Mouse (Mus musculus) forebrain, embryonic 16.5 days (tissue): ENCODE data around the gene Dnajb12. TPM values are rescaled to one million over a fixed set of nuclear protein-coding genes. Genes with fewer than 3 reads are reported as not detected.
A peak's percentile ranks its signal among the peaks of the same experiment; 100 is the strongest.

Experiments used
- ATAC-seq: fragments of 200-750 bp; cut with Nextera tagmentation; 2 replicates; pipeline ENCODE4 v1.8.0; 2017; ENCODE audit warnings: mild to moderate bottlenecking, moderate library complexity
- H3K27ac ChIP-seq: fragments of 300-500 bp; sonication (generic); 2 replicates; pipeline ENCODE4 v1.5.1; 2014; ENCODE audit warnings: low read length, control low read depth
- H3K27me3 ChIP-seq: fragments of 300-500 bp; sonication (generic); replicated peaks from 2 replicates; pipeline ENCODE4 v1.6.1; 2014; ENCODE audit warnings: low read length; ENCODE audit not compliant: control insufficient read depth, insufficient read depth
- H3K36me3 ChIP-seq: fragments of 300-500 bp; sonication (generic); 2 replicates; pipeline ENCODE4 v1.6.1; 2014; ENCODE audit not compliant: control insufficient read depth, insufficient read depth
- H3K4me1 ChIP-seq: fragments of 300-500 bp; sonication (generic); replicated peaks from 2 replicates; pipeline ENCODE4 v1.6.1; 2014; ENCODE audit warnings: low read length; ENCODE audit not compliant: control insufficient read depth, insufficient read depth
- H3K4me2 ChIP-seq: fragments of 300-500 bp; sonication (generic); 2 replicates; pipeline ENCODE4 v1.6.1; 2014; ENCODE audit warnings: mild to moderate bottlenecking, low read length, control low read depth
- H3K4me3 ChIP-seq: fragments of 300-500 bp; sonication (generic); replicated peaks from 2 replicates; pipeline ENCODE4 v1.5.1; 2014; ENCODE audit warnings: mild to moderate bottlenecking, low read length, control low read depth
- H3K9ac ChIP-seq: fragments of 300-500 bp; sonication (generic); replicated peaks from 2 replicates; pipeline ENCODE4 v1.6.1; 2014; ENCODE audit warnings: low read depth, low read length, control low read depth
- H3K9me3 ChIP-seq: fragments of 300-500 bp; sonication (generic); 2 replicates; pipeline ENCODE4 v1.6.1; 2016; ENCODE audit warnings: low read length; ENCODE audit not compliant: control insufficient read depth
- WGBS: fragments of 180-500 bp; shearing (Covaris S2); extraction: QIAGEN DNeasy Blood & Tissue Kit; methylation state at CpG from one replicate; pipeline ENCODE4 v1.1.7; 2014; 5-methylcytosine and 5-hydroxymethylcytosine counted together
- polyA plus RNA-seq: library from polyadenylated mRNA; unstranded; fragments of >200 nt; fragmentation: Nextera tagmentation; extraction: Ambion mirVana; gene quantifications from 2 replicates; pipeline ENCODE4 v1.2.1, GENCODE M21; 2015

Dnajb12 gene
- polyA plus RNA-seq, 1 experiment from 2014 or later: 18.5 TPM

DNA sequence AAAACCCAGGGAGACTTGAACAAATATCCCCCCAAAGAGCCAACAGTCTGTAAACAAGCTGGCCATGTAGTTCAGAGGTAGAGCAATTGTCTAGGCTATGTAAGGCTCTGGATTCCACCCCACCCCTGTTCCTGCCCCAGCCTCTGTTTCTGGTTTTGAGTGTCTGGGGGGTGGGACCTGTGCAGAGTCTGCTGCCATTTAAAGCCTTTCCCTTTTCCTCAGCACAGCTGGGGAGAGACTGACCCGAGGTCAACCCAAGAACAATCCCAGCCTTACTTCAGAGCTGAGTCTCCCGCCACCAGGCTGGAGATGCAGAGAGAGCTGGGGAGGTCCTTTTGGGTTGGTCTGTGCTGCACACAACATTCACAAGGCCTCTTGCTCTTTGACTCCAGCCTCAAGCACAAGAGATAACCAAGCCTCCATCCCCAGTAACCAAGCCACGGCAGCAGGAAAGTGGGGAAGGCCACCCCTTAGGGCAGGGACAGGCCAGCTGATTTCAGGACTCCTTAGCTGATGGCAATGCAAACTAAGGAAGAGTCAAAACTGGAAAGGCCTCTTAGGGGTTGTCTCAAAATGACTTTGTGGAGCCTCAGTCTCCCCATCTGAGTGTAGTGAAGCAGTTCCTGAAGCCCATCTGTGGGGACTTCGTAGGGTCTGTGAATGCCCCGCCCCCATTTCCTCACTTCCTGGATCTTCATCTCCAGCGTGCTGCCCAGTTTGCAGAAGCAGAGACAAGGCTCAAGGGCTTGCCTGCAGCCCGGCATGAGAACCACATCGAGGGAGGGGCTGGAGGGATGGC is 56.9 kb downstream of the Dnajb12 start:
- Histone ChIP-seq H3K27ac (no peak overlapping the region), H3K9ac (no peak overlapping the region), H3K9me3 (no peaks in the 10 kb centered on the region), H3K4me1 (peaks cover under 1% of the 10 kb centered on the region), H3K4me3 (no peak overlapping the region), H3K27me3 (no peaks in the 10 kb centered on the region), H3K36me3 (no peaks in the 10 kb centered on the region), H3K4me2 (no peak overlapping the region)
- no peak for ATAC-seq
- WGBS: 62% methylated on average over 8 of the region's 8 CpGs

DNA sequence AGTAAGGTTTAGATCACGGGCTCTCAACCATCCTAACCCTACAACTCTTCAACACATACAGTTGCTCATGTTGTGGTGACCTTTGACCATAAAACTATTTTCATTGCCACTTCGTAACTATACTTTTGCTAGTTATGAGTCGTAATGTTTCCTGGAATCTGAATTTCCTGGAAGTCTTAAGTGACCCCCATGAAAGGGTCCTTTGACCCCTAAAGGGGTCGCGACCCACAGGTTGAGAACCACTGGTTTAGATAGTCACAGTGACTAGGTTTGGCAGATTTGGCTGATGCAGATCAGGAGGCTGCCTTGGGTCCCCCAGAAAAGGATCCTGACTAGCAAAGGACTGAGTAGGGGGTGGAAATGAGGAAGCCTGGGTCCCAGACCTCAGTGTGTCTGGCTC is 59.3 kb downstream of the Dnajb12 start:
- Histone ChIP-seq H3K27me3 (no peaks in the 10 kb centered on the region), H3K4me3 (no peak overlapping the region), H3K9me3 (no peaks in the 10 kb centered on the region), H3K4me2 (no peak overlapping the region), H3K27ac (no peak overlapping the region), H3K4me1 (peaks cover 18% of the 10 kb centered on the region), H3K36me3 (no peaks in the 10 kb centered on the region), H3K9ac (no peak overlapping the region)
- 89% methylated on average over 5 of the region's 5 CpGs for WGBS
- ATAC-seq: no peak

DNA sequence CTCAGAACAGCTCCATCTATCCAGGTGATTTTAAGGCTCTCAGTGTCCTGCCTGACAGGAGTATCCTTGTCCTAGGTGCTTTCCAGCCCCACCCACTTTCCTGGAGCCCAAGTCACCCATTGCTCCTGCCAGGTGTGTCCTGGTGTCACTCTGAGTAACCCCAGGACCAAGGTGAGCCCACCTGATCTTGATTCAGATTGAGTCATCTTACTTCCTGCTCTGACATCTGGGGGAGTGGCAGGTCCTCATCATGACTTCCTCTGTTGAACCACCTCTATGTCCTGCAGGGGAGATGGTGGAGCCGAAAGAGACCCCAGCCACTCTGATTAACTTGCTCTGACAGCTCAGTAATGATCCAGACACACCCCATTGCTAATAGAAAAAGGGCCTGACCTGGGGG is 59.7 kb downstream of the Dnajb12 start:
- no peak overlapping the region for H3K4me2 ChIP-seq
- no peaks in the 10 kb centered on the region for H3K27me3 ChIP-seq
- ATAC-seq: no peak
- peaks cover 20% of the 10 kb centered on the region for H3K4me1 ChIP-seq
- H3K4me3 ChIP-seq: no peak overlapping the region
- H3K36me3 ChIP-seq: no peaks in the 10 kb centered on the region
- WGBS: 63% methylated on average over 1 of the region's 1 CpGs
- no peaks in the 10 kb centered on the region for H3K9me3 ChIP-seq
- H3K27ac ChIP-seq: no peak overlapping the region
- no peak overlapping the region for H3K9ac ChIP-seq

DNA sequence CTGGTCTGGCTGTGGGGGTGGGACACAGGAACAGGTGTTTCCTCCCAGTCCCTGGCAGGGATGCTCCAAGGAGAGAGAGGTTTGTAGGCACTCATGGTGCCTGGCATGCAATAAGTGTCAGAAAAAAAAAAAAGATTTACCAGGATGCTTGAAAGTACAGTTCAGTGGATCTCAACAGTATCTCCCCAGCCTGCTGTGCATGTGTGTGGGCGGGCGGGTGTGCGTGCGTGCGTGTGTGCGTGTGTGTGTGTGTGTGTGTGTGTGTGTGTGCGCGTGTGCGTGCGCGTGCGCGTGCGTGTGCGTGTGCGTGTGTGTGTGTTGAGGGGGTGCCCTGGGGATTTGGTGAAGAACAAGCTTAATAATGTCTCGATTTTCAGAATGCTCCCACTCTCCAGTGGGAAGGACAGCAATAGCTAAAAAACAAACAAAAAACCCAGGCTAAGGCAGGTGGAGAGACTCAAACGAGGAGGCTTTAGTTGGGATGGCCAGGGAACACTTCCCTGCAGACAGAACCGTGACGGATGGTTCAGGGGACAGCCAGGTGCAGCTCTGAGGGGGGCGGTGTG is 63.0 kb downstream of the Dnajb12 start:
- ATAC-seq: peak; percentile 32
- Histone ChIP-seq H3K9ac (peak overlapping the region; percentile 35), H3K4me2 (peak overlapping the region; percentile 51), H3K9me3 (no peaks in the 10 kb centered on the region), H3K4me3 (peak overlapping the region; percentile 18), H3K4me1 (peaks cover 20% of the 10 kb centered on the region), H3K36me3 (no peaks in the 10 kb centered on the region), H3K27ac (peak overlapping the region; percentile 76), H3K27me3 (no peaks in the 10 kb centered on the region)
- WGBS: 46% methylated on average over 21 of the region's 21 CpGs

DNA sequence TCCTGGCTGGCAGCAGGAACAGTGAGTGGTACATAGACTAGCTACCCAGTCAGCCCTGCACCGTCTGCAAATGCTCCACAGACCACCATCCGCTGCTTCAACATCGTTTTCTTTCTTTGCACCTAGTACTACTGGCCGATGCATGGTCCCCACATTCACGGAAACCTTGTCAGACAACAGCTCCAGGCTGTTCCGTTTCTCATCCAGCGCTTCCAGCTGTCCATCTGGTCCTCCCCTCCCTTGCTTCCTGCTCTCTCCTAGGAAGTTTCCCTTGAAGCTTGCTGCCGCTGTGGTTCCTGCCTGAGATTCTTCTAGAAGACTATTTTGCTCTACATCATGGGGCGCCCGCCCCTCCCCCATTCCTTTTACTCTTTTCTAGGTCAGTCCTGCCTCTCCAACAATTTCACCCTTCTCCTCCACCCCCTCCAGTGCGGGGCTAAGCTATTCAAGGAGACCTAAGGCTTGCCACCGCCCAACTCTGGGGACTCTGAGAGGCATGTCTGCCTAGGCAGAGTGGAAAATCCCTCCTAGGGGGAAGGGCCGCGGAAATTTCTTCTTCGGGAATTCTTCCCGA is 63.6 kb downstream of the Dnajb12 start:
- Histone ChIP-seq H3K9ac (peak overlapping the region; percentile 35), H3K4me1 (peaks cover 20% of the 10 kb centered on the region), H3K36me3 (no peaks in the 10 kb centered on the region), H3K27me3 (no peaks in the 10 kb centered on the region), H3K27ac (peak overlapping the region; percentile 76), H3K9me3 (no peaks in the 10 kb centered on the region), H3K4me2 (peak overlapping the region; percentile 51), H3K4me3 (peak overlapping the region; percentile 18)
- 2% methylated on average over 16 of the region's 16 CpGs for WGBS
- peak; percentile 52 for ATAC-seq

DNA sequence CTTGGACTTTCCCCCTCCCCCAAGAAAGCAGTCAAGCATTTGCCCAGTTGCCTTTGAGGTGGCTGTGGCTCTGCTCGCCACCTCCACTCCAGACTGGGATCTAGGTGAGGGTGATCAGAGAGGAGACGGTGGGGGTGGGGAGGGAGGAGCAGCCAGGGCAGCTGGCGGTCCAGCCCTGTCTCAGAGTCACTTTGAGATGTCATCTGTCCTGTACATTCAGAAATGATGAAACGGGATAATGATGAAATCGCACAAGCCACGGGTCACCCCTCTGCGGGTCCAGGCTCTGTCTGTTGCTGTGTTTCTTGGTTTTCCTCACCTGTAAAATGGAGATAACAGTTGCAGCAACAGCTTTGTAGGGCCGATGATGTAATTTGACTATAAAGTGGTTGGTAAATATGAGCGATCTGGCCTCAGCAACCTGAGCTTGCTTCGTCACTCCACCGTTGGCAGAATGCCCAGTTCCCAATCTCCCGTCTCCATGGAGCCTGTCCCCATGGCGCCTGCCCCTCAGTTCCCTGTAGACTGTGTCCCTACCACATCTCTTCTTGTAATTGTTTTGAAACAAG is 64.1 kb downstream of the Dnajb12 start:
- Histone ChIP-seq H3K4me2 (peak overlapping the region; percentile 51), H3K9me3 (no peaks in the 10 kb centered on the region), H3K4me3 (no peak overlapping the region; the same call in 1 of the 2 replicates), H3K27ac (peak overlapping the region; percentile 29; the same call in 1 of the 2 replicates), H3K36me3 (no peaks in the 10 kb centered on the region), H3K4me1 (peaks cover 23% of the 10 kb centered on the region), H3K27me3 (no peaks in the 10 kb centered on the region), H3K9ac (peak overlapping the region; percentile 35)
- WGBS: 31% methylated on average over 13 of the region's 13 CpGs
- peak; percentile 56 for ATAC-seq

DNA sequence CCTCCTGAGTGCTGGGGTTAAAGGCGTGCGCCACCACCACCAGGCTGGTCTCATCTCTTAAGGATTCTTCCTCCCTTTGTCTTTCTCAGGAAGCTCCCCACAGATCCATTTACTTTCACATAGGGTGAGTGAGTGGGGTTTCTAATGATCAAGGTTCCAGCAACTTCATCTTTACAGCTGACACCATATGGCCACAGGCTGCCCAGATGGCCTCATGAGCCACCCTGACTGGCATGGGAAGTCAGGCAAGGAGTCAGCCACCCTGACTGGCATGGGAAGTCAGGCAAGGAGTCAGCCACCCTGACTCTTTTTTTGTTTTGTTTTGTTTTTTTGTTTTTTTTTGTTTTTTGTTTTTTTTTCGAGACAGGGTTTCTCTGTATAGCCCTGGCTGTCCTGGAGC is 66.1 kb downstream of the Dnajb12 start:
- Histone ChIP-seq H3K36me3 (no peaks in the 10 kb centered on the region), H3K27me3 (no peaks in the 10 kb centered on the region), H3K27ac (no peak overlapping the region), H3K4me3 (no peak overlapping the region), H3K9ac (no peak overlapping the region), H3K9me3 (no peaks in the 10 kb centered on the region), H3K4me2 (no peak overlapping the region), H3K4me1 (peaks cover 42% of the 10 kb centered on the region)
- ATAC-seq: no peak
- 86% methylated on average over 3 of the region's 3 CpGs for WGBS

DNA sequence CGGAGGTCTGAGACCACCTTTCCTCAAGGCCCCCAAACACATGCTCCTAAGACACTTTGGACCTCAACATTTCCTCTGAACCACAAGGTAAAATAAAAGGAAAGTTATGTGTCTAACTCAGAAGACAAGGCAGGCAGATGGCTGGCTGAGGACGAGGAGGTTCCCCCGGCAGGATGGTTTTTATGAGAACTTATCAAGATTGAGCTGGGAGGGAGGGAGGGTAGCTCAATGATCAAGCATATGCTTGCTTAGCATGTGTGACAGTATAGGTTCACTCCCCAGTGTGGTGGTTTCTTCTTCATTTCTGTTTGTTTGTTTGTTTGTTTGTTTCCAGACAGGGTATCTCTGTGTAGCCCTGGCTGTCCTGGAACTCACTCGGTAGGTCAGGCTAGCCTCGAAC is 67.0 kb downstream of the Dnajb12 start:
- H3K9me3 ChIP-seq: no peaks in the 10 kb centered on the region
- H3K27ac ChIP-seq: no peak overlapping the region
- WGBS: 96% methylated on average over 5 of the region's 5 CpGs
- ATAC-seq: no peak
- H3K4me2 ChIP-seq: no peak overlapping the region
- no peaks in the 10 kb centered on the region for H3K36me3 ChIP-seq
- peaks cover 46% of the 10 kb centered on the region for H3K4me1 ChIP-seq
- no peaks in the 10 kb centered on the region for H3K27me3 ChIP-seq
- H3K9ac ChIP-seq: no peak overlapping the region
- no peak overlapping the region for H3K4me3 ChIP-seq

DNA sequence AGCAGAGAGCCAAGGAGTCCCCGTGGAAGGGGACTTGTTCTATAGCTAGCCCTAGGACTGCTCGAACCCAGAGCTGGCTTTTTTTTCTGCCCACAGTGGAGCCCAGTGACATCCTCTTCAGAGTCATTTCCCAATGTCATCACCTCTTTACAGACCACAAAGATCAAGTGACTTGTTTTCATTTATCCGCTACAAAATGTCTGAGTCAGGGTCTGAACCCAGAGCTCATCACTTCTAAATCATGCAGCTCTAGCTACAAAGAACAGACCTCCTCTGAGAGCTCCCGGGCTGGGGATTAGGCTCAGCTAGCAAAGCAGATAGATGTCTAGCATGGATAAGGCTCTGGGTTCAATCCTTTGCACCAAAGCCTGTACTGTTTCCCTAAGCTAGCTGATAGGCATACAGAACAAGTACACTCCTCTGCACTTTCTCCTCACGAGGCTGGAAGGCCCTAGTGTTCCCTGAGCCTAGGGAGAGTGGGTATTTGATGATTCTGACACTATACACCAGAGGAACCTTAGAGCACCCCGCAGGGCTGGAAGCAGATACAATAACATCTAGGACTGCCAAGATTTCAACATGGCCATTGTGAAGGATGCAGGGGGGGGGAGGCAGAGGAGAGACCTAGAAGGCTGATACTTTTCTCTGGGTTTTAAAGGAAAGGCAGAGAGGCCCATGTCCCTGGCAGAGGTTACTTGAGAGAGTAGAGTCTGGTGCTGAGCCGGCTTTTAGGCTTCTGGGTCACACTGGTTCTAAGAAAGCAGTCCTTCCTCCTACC is 68.1 kb downstream of the Dnajb12 start:
- no peak overlapping the region for H3K9ac ChIP-seq
- H3K4me2 ChIP-seq: no peak overlapping the region
- peaks cover 41% of the 10 kb centered on the region for H3K4me1 ChIP-seq
- ATAC-seq: no peak
- H3K27me3 ChIP-seq: no peaks in the 10 kb centered on the region
- no peaks in the 10 kb centered on the region for H3K9me3 ChIP-seq
- H3K27ac ChIP-seq: no peak overlapping the region
- H3K36me3 ChIP-seq: no peaks in the 10 kb centered on the region
- 62% methylated on average over 7 of the region's 7 CpGs for WGBS
- H3K4me3 ChIP-seq: no peak overlapping the region
